Comparison of ENCODE assay signal across 14 mouse cellular contexts in genomic region chr4:66321051-66321450, GRCm38 (mm10).
"Had no signal": no experiment of that assay in that cellular context is flagged by ENCODE, and none has a peak within 500 bp of the region (broad histone marks: within the 10 kb centered on the region; RNA-seq: fewer than 3 reads in every experiment).

No protein-coding gene starts in this region.

- DNase-seq: cerebellum, adult 9-10 months; cerebellum, adult 9-11 months; cerebellum, postnatal 14 days; cerebellum, postnatal 36 days; embryo, embryonic 11 days; forebrain, postnatal 0 days; gastrocnemius, adult 2 months; gastrocnemius, postnatal 10 days; gastrocnemius, postnatal 14 days; gastrocnemius, postnatal 25 days; gastrocnemius, postnatal 36 days; heart, adult 11 months; heart, adult 18-20 months; heart, adult 2 months had no signal
